Mouse (Mus musculus) v-Abl transformed pro-B cells (cell line): ENCODE results near the gene Gse1.

ENCODE experiments used
- in situ Hi-C, 2 experiments: fragments of 400-800 bp; cut with MboI; formaldehyde crosslinking; loops; one replicate each; pipeline ENCODE4 v1.15.1; 2025; ENCODE audit not compliant: unreplicated experiment in 2 of 2

Gse1 gene

DNA sequence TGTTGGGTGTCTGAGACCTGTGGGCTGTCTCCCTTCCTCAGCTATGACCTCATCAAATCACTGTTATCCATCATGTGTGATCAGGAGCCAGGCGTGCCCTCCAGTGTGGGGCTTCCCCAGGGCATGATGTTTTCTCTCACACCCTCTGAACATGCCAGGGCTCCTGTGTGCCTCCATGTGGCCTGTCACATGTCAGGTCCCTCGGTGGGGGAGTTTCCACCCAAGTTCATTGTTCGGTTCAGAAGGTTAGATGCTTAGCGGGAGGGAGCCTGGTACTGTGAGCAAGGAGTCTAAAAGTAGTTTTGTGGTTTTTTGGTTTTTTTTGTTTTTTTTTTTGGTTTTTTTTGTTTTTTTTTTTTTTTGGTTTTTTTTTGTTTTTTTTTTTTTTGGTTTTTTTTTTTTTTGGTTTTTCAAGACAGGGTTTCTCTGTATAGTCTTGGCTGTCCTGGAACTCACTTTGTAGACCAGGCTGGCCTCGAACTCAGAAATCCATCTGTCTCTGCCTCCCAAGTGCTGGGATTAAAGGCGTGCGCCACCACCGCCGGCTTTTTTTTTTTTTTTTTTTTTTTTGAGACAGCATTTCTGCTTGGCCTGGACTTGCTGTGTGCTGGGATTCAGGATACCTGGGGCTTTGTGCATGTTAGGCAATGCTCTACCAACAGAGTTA, 235.8 kb downstream of the Gse1 start:
- in situ Hi-C loops: no loop called here

- in situ Hi-C loops: no loop called here
Measured at GRCm38 (mm10) chr8:120464585-120464937, 236.3 kb downstream of the Gse1 start.

- in situ Hi-C loops: no loop called here
Measured at GRCm38 (mm10) chr8:120465710-120466109, 237.5 kb downstream of the Gse1 start.

- in situ Hi-C loops: no loop called here
Measured at GRCm38 (mm10) chr8:120466266-120466665, 238.0 kb downstream of the Gse1 start.

DNA sequence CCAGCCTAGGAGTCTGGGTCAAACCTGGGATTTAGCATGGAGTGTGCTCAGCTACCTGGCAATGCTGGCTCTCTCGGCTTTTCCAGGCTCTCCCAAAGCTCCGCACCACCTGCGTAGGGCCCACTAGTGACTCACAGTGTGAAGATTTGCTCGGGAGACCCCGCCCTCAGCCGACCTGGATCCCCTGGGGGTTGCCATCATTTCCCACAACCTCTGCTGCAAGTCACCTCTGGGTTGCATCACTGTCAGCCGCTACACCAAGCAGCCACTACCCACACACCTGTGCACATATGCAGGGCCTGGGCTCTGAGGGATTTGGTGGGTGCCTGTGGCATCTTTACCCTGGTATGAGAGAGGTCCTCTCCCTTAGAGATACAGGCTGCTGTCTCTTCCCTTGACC, 239.3 kb downstream of the Gse1 start:
- in situ Hi-C loops: no loop called here

DNA sequence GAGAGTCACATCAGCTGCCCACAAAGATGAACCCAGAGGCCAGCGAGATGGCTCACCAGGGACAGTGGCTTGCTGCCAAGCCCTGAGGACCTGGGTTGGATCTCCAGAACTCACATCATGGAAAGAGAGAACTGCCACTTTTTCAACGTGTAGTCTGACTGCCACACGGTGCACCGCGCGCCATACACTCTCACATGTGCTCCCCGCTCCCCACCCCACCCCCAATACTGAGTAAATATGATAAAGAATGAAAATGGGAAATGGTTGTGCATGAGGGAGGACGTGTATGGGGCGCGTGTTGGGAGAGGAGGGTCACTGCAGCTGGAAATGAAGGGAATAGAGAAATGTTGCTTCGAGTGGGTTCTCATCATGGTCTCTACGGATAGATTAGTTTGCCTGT, 241.9 kb downstream of the Gse1 start:
- in situ Hi-C loops: loop anchor here in 1 of 2 experiments (5.0 kb wide), 1 partner anchor 57 kb away; no protein-coding TSS in a partner anchor

DNA sequence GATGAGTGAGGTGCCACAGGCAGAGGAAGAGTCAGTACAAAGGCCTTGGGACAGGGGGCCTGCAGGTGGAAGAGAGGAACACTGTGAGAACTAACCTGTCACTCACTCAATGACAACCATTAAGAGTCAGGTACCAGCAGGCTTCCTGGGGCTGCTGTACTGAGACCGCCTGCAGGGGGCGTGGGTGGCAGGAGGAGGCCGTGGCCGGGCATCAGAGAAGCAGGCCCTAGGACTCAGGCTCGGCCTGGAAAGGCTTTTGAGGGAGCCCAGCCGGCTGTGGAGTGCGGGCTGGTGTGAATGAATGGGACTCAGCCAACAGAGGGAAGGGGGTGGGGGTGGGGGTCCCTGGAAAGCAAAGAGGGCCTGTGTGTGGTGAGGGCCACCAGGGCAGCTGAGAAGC, 242.9 kb downstream of the Gse1 start:
- in situ Hi-C loops: loop anchor here in 1 of 2 experiments (5.0 kb wide), 1 partner anchor 56 kb away; no protein-coding TSS in a partner anchor

GRCm38 (mm10) chr8:120471752-120472151, 243.5 kb downstream of the Gse1 start:
- in situ Hi-C loops: loop anchor here in 1 of 2 experiments (5.0 kb wide), 1 partner anchor 56 kb away; no protein-coding TSS in a partner anchor

GRCm38 (mm10) chr8:120472230-120472629, 244.0 kb downstream of the Gse1 start:
- in situ Hi-C loops: loop anchor here in 1 of 2 experiments (5.0 kb wide), 1 partner anchor 55 kb away; no protein-coding TSS in a partner anchor

- in situ Hi-C loops: loop anchor here in 1 of 2 experiments (5.0 kb wide), 1 partner anchor 53 kb away; no protein-coding TSS in a partner anchor
Measured at GRCm38 (mm10) chr8:120473729-120474364, 245.6 kb downstream of the Gse1 start.

GRCm38 (mm10) chr8:120474496-120475235, 246.4 kb downstream of the Gse1 start:
- in situ Hi-C loops: loop anchor here in 1 of 2 experiments (5.0 kb wide), 1 partner anchor 53 kb away; no protein-coding TSS in a partner anchor

GRCm38 (mm10) chr8:120475462-120476201, 247.4 kb downstream of the Gse1 start:
- in situ Hi-C loops: no loop called here

- in situ Hi-C loops: no loop called here
Measured at GRCm38 (mm10) chr8:120476711-120477575, 248.7 kb downstream of the Gse1 start.

GRCm38 (mm10) chr8:120478754-120479153, 250.5 kb downstream of the Gse1 start:
- in situ Hi-C loops: no loop called here

GRCm38 (mm10) chr8:120479691-120480090, 251.4 kb downstream of the Gse1 start:
- in situ Hi-C loops: no loop called here

DNA sequence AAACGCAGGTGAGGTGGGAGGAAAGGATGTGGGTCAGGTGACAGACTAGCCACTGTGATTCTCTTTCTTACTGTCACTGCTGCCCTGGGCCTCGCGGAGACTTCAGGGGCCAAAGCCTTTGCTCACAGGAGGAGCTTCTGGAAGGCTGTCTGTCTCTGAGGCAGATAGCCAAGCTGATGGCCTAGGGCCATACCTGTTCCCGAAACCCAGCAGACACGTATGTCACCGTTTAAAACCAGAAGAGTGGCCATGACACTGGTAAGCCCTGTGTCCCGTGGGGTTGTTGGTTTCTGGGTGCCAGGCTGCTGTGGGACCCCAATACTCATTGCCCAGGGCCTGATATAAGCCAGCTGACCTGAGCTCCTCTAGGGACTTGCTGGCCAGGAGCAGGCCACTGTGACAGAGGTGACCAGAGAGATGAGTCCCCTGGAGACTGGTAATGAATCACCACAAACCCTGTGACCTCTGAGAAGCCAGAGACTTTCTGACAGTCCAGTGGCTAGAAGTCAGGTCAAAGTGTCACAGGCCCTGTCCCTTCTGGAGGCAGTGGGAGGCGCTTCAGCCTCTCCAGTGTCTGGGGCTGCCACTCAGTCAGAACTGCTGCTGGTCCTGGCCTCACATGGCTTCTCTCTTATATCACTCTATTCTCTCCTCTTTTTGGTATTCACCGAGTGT, 253.9 kb downstream of the Gse1 start:
- in situ Hi-C loops: no loop called here

DNA sequence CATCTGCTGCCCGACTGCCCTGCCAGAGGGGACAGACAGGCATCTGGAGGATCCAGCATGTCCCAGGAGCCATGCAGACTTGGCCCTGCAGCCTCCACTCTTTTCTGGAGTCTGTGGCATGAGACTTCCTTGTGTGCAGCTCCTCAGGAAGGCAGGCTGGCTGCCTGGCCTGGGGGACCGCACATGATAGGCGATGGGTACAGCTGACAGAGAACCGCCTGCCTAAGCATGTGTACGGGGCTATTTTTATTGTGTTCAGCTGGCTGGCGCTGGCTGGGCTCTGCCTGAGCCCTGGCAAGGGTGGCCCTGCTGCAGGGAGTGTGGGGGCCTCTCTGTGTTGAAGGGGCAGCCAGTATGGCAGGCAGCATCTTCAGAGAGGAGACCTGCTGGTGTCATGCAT, 256.2 kb downstream of the Gse1 start:
- in situ Hi-C loops: no loop called here

DNA sequence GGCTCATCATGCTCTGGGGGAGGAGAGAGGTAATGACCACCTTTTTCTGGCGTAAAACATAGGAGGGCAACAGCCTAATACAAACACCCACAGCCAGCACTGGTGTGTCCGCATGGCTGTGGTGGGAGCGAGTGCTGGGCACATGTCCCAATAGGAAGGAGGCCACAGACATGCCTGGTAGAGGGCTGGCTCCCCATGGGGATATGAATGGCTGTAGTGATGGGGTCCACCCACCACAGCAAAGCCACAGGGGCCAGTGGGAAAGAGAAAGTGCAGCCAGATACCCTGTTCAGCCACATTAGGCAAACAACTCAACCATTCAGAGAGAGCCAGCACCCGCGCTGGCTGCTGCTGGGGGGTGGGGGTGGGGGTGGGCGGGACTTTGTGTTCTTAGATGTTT, 256.9 kb downstream of the Gse1 start:
- in situ Hi-C loops: loop anchor here in 1 of 2 experiments (5.0 kb wide), 2 partner anchors 52 to 92 kb away; no protein-coding TSS in a partner anchor
